Mouse (Mus musculus): ENCODE results near the gene Ccdc61. TPM values are rescaled to one million over a fixed set of nuclear protein-coding genes. Genes with fewer than 3 reads are reported as not detected.
A peak's percentile ranks its signal among the peaks of the same experiment; 100 is the strongest.

Gene Ccdc61
- polyA plus RNA-seq, 1 experiment from 2014 or later: 32.2 TPM

DNA sequence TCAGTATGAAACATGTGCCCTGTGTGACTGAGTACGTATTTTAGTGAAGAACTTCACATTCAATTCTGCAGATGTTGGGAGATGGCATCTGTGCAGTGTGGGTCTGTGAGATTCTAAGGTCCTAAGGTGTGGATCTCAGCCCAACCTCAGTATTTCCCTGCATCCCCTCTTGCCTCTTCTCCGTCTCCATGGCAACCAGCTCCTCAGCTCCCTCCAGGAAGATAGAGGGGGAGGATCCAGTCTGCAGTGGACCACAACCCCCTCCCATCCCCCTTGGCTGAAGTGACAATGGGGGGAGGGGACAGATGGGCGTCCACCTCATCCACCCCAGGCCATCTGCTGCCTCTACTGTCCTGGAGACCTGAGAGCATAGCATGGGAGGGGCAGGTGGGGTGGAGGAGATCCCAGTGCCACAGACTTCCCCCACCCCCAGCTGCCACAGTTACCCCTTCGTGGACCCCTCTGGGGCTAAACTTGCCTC, 13.5 kb upstream of the Ccdc61 start:
- H3K4me1 ChIP-seq (replicated peaks; ENCODE audit: control insufficient read depth, insufficient read depth, low read length): peaks cover 28% of the 10 kb centered on the region
- no peak overlapping the region for H3K4me3 ChIP-seq (ENCODE audit: low read depth, low read length)
- WGBS: 17% methylated on average over 4 of the region's 4 CpGs
- no peaks in the 10 kb centered on the region for H3K27me3 ChIP-seq (ENCODE audit: control insufficient read depth, insufficient read depth, low read length)
- ATAC-seq (replicated peaks; ENCODE audit: low FRiP score) (peak; percentile 8; the same call in 1 of the 2 replicates), DNase-seq (ENCODE audit: low spot score) (peak; percentile 64)
- H3K36me3 ChIP-seq (ENCODE audit: control insufficient read depth, insufficient read depth, low read length): no peaks in the 10 kb centered on the region
- peak overlapping the region; percentile 89 for H3K27ac ChIP-seq (ENCODE audit: low read depth, low read length)
- peak overlapping the region; percentile 31 for H3K4me2 ChIP-seq (ENCODE audit: low read depth, low read length, severe bottlenecking)
- H3K9ac ChIP-seq (ENCODE audit: low read length): peak overlapping the region; percentile 29
- H3K9me3 ChIP-seq (ENCODE audit: control insufficient read depth, low read length): no peaks in the 10 kb centered on the region

DNA sequence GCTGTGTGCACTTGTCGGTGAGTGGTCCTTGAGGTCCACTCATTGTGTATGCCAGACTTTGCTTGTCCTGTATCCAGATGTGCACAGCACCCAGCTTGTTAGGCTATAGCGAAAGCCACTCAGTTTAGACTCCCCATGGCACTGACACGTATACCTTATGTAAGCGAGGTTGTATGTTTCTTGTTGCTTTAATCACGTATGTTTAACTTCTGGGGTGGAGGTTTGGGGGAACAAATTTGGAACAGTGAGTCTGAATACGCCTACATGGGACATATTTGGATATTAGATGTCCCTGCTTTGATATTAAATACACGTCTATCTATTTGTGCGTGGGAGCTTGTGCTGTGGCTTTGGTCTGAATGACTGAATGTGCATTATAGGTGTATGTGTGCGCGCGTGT, 13.1 kb upstream of the Ccdc61 start:
- Histone ChIP-seq H3K4me1 (replicated peaks; ENCODE audit: control insufficient read depth, insufficient read depth, low read length) (peaks cover 28% of the 10 kb centered on the region), H3K9ac (ENCODE audit: low read length) (no peak overlapping the region), H3K27ac (ENCODE audit: low read depth, low read length) (peak overlapping the region; percentile 89), H3K36me3 (ENCODE audit: control insufficient read depth, insufficient read depth, low read length) (no peaks in the 10 kb centered on the region), H3K27me3 (ENCODE audit: control insufficient read depth, insufficient read depth, low read length) (no peaks in the 10 kb centered on the region), H3K4me2 (ENCODE audit: low read depth, low read length, severe bottlenecking) (peak overlapping the region; percentile 31; the same call in 1 of the 2 replicates), H3K9me3 (ENCODE audit: control insufficient read depth, low read length) (no peaks in the 10 kb centered on the region), H3K4me3 (ENCODE audit: low read depth, low read length) (no peak overlapping the region)
- ATAC-seq (replicated peaks; ENCODE audit: low FRiP score): no peak
- DNase-seq (ENCODE audit: low spot score): no peak
- whole genome bisulfite sequencing: 73% methylated on average over 11 of the region's 11 CpGs

DNA sequence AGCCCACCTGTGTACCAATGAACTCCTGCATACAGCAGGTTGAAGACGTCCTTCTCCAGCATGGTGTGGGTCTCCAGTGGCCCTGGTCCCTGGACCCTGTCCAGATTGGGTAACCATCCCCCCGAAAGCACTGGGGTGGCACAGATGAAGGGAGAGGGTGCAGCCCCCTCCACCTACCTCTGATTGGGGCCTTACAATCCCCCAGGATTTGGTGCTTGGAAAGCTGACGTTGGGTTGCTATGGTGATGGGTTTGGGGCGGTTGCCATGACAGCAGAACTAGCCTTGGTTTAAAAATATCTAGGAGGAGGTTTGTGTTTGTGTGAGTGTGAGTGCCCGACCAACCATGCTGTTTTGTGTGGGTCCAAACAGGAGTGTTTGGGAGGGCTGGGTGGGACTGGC, 12.6 kb upstream of the Ccdc61 start:
- DNase-seq (ENCODE audit: low spot score) (peak; percentile 60), ATAC-seq (replicated peaks; ENCODE audit: low FRiP score) (no peak)
- H3K4me1 ChIP-seq (replicated peaks; ENCODE audit: control insufficient read depth, insufficient read depth, low read length): peaks cover 28% of the 10 kb centered on the region
- WGBS: 34% methylated on average over 5 of the region's 5 CpGs
- no peak overlapping the region for H3K4me3 ChIP-seq (ENCODE audit: low read depth, low read length)
- H3K27ac ChIP-seq (ENCODE audit: low read depth, low read length): peak overlapping the region; percentile 89
- no peak overlapping the region for H3K9ac ChIP-seq (ENCODE audit: low read length)
- no peaks in the 10 kb centered on the region for H3K36me3 ChIP-seq (ENCODE audit: control insufficient read depth, insufficient read depth, low read length)
- no peaks in the 10 kb centered on the region for H3K9me3 ChIP-seq (ENCODE audit: control insufficient read depth, low read length)
- peak overlapping the region; percentile 18; the same call in 1 of the 2 replicates for H3K4me2 ChIP-seq (ENCODE audit: low read depth, low read length, severe bottlenecking)
- H3K27me3 ChIP-seq (ENCODE audit: control insufficient read depth, insufficient read depth, low read length): no peaks in the 10 kb centered on the region

DNA sequence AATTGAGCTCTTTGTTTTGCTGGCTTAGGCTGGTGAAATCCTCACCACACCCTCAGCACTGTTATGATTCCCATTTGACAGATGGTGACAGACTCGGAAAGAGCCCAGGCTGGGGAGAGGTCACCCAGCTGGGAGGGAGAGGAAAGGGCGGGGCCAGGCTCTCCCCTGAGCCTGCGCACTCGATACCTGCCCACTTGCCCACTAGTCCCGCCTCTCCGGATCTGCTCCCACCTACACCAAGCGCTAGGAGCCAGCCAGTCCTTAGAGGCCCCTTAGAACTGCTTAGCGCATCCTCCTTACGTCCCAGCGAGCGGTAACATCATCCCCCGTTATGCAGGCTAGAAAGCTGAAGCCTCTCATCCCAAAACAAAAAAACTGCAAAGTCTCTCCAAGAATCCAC, 10.9 kb upstream of the Ccdc61 start:
- peak; percentile 25; the same call in 1 of the 2 replicates for ATAC-seq (replicated peaks; ENCODE audit: low FRiP score)
- Histone ChIP-seq H3K27me3 (ENCODE audit: control insufficient read depth, insufficient read depth, low read length) (no peaks in the 10 kb centered on the region), H3K27ac (ENCODE audit: low read depth, low read length) (0 out of 2 replicates have a peak overlapping the region, but pooled peaks have one; percentile 34), H3K4me3 (ENCODE audit: low read depth, low read length) (no peak overlapping the region), H3K9ac (ENCODE audit: low read length) (peak overlapping the region; percentile 35), H3K4me2 (ENCODE audit: low read depth, low read length, severe bottlenecking) (peak overlapping the region; percentile 3; the same call in 1 of the 2 replicates), H3K4me1 (replicated peaks; ENCODE audit: control insufficient read depth, insufficient read depth, low read length) (peaks cover 23% of the 10 kb centered on the region), H3K9me3 (ENCODE audit: control insufficient read depth, low read length) (no peaks in the 10 kb centered on the region), H3K36me3 (ENCODE audit: control insufficient read depth, insufficient read depth, low read length) (no peaks in the 10 kb centered on the region)
- WGBS: 2% methylated on average over 12 of the region's 12 CpGs
- DNase-seq (ENCODE audit: low spot score): peak; percentile 78

DNA sequence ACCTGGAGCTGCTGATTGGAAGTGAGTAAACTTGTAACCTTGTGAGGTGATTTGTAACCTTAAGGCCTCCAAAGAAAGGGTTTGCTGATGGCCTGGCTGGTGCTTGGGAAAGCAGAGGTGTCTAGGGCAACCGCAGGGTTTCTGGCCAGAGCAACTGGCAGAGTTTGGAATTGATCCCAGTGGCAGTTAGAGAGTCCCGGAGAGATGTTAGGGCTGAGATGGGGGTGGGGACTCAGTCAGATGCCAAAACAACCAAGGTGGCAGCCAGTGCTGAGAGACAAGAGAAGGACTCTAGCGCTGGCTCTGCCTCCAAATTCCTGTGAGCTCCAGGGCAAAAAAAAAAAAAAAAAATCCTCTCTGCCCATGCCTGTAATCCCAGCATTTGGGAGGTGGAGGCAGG, 7.7 kb upstream of the Ccdc61 start:
- DNase-seq (ENCODE audit: low spot score) (no peak), ATAC-seq (replicated peaks; ENCODE audit: low FRiP score) (no peak)
- WGBS: 76% methylated on average over 3 of the region's 3 CpGs

DNA sequence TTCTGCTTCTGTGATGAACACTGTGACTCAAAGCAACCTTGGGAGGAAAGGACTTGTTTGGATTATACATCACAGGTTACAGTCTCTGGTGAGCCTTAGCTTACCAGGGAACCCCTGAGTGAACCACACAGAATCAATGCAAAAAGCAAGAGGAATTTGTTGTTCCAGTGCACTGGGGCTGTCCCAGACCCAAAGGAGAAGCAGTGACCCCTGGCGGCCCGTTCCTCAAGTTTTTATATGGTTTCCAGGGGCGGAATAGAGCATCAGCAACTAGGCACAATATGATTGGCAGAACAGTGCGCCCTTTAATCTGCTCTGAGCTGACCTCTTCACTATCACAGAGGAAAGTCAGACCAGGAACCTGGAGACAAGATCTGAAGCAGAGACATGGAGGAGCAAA, 6.0 kb upstream of the Ccdc61 start:
- Histone ChIP-seq H3K36me3 (ENCODE audit: control insufficient read depth, insufficient read depth, low read length) (no peaks in the 10 kb centered on the region), H3K4me2 (ENCODE audit: low read depth, low read length, severe bottlenecking) (no peak overlapping the region), H3K27me3 (ENCODE audit: control insufficient read depth, insufficient read depth, low read length) (no peaks in the 10 kb centered on the region), H3K9me3 (ENCODE audit: control insufficient read depth, low read length) (no peaks in the 10 kb centered on the region), H3K4me3 (ENCODE audit: low read depth, low read length) (no peak overlapping the region), H3K27ac (ENCODE audit: low read depth, low read length) (no peak overlapping the region), H3K9ac (ENCODE audit: low read length) (no peak overlapping the region), H3K4me1 (replicated peaks; ENCODE audit: control insufficient read depth, insufficient read depth, low read length) (peaks cover 2% of the 10 kb centered on the region; the same call in 1 of the 2 replicates)
- DNase-seq (ENCODE audit: low spot score) (no peak), ATAC-seq (replicated peaks; ENCODE audit: low FRiP score) (no peak)
- WGBS: 69% methylated on average over 4 of the region's 4 CpGs

More for the DNA sequence above, 7.7 kb upstream of the Ccdc61 start:
- H3K4me2 ChIP-seq (ENCODE audit: low read depth, low read length, severe bottlenecking): no peak overlapping the region
- H3K27ac ChIP-seq (ENCODE audit: low read depth, low read length): no peak overlapping the region
- H3K4me1 ChIP-seq (replicated peaks; ENCODE audit: control insufficient read depth, insufficient read depth, low read length): peaks cover 8% of the 10 kb centered on the region
- no peaks in the 10 kb centered on the region for H3K27me3 ChIP-seq (ENCODE audit: control insufficient read depth, insufficient read depth, low read length)
- no peak overlapping the region for H3K4me3 ChIP-seq (ENCODE audit: low read depth, low read length)
- no peaks in the 10 kb centered on the region for H3K36me3 ChIP-seq (ENCODE audit: control insufficient read depth, insufficient read depth, low read length)
- H3K9ac ChIP-seq (ENCODE audit: low read length): no peak overlapping the region
- no peaks in the 10 kb centered on the region for H3K9me3 ChIP-seq (ENCODE audit: control insufficient read depth, low read length)

DNA sequence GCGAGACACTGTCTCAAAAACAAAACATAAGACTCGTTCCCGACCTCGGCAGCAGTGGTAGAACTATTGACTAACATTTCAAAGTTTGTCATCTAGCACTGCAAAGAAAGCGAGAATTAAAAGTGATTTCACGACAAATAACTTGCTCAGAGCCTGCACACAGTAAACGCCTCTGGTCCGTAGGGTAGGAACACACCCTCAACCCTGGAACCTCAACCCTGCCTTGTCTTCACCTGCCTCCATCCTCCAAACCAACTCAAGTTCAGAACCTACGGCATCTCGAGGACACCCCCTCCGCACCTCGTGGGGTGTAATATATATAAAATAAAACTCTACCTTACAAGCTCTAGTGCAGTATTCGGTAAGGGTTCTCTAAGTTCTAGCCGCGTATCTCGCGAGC, 418 bp downstream of the Ccdc61 start:
- peak overlapping the region; percentile 58 for H3K9ac ChIP-seq (ENCODE audit: low read length)
- H3K9me3 ChIP-seq (ENCODE audit: control insufficient read depth, low read length): no peaks in the 10 kb centered on the region
- H3K27ac ChIP-seq (ENCODE audit: low read depth, low read length): no peak overlapping the region
- peak; percentile 3; the same call in 1 of the 2 replicates for ATAC-seq (replicated peaks; ENCODE audit: low FRiP score)
- peak overlapping the region; percentile 50 for H3K4me2 ChIP-seq (ENCODE audit: low read depth, low read length, severe bottlenecking)
- H3K27me3 ChIP-seq (ENCODE audit: control insufficient read depth, insufficient read depth, low read length): no peaks in the 10 kb centered on the region
- 7% methylated on average over 17 of the region's 17 CpGs for WGBS
- peaks cover 2% of the 10 kb centered on the region; the same call in 1 of the 2 replicates for H3K4me1 ChIP-seq (replicated peaks; ENCODE audit: control insufficient read depth, insufficient read depth, low read length)
- no peak for DNase-seq (ENCODE audit: low spot score)
- H3K4me3 ChIP-seq (ENCODE audit: low read depth, low read length): peak overlapping the region; percentile 63
- no peaks in the 10 kb centered on the region for H3K36me3 ChIP-seq (ENCODE audit: control insufficient read depth, insufficient read depth, low read length)

DNA sequence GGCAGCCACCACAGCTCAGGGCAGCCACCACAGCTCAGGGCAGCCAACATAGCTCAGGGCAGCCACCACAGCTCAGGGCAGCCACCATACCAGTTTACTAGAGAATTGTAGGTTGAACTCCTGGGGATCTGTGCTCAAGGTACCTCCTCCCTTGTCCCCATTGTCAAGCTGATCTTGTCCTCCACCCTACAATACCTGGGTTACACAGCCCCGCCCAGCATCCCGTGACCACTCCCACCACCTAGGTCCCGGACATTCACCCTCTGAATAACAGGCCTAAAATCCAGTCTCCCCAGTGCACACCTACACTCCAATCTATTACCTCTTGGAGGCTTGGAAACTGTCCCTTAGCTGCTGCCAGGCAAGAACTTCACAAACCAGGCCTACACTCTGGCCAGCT, 5.2 kb downstream of the Ccdc61 start:
- H3K27me3 ChIP-seq (ENCODE audit: control insufficient read depth, insufficient read depth, low read length): no peaks in the 10 kb centered on the region
- no peaks in the 10 kb centered on the region for H3K9me3 ChIP-seq (ENCODE audit: control insufficient read depth, low read length)
- DNase-seq (ENCODE audit: low spot score): no peak
- peaks cover 2% of the 10 kb centered on the region; the same call in 1 of the 2 replicates for H3K4me1 ChIP-seq (replicated peaks; ENCODE audit: control insufficient read depth, insufficient read depth, low read length)
- 64% methylated on average over 3 of the region's 3 CpGs for WGBS
- no peak overlapping the region for H3K4me3 ChIP-seq (ENCODE audit: low read depth, low read length)
- H3K36me3 ChIP-seq (ENCODE audit: control insufficient read depth, insufficient read depth, low read length): no peaks in the 10 kb centered on the region; the same call in 1 of the 2 replicates
- no peak for ATAC-seq (replicated peaks; ENCODE audit: low FRiP score)
- no peak overlapping the region for H3K4me2 ChIP-seq (ENCODE audit: low read depth, low read length, severe bottlenecking)
- H3K9ac ChIP-seq (ENCODE audit: low read length): no peak overlapping the region
- no peak overlapping the region for H3K27ac ChIP-seq (ENCODE audit: low read depth, low read length)

DNA sequence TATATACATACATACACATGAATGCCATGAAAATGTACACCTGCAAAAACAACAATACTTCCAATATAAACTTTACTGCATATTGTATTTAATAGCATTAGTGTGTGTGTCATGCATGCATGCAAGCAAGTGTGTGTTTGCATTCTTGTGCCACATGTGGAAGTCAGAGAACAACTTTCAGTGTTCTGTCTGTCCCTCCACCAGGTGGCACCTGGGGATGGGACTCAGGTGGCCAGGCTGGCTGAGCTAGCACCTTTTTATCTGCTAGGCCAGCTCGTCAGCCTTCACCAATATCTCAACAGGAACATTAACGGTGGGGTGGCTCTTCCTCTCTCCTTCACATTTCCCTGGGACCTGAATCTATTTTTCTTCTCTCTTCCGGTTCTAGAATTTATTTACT, 7.7 kb downstream of the Ccdc61 start:
- Histone ChIP-seq H3K4me3 (ENCODE audit: low read depth, low read length) (no peak overlapping the region), H3K4me1 (replicated peaks; ENCODE audit: control insufficient read depth, insufficient read depth, low read length) (no peaks in the 10 kb centered on the region), H3K27ac (ENCODE audit: low read depth, low read length) (no peak overlapping the region), H3K27me3 (ENCODE audit: control insufficient read depth, insufficient read depth, low read length) (no peaks in the 10 kb centered on the region), H3K4me2 (ENCODE audit: low read depth, low read length, severe bottlenecking) (no peak overlapping the region), H3K36me3 (ENCODE audit: control insufficient read depth, insufficient read depth, low read length) (no peaks in the 10 kb centered on the region; the same call in 1 of the 2 replicates), H3K9me3 (ENCODE audit: control insufficient read depth, low read length) (no peaks in the 10 kb centered on the region), H3K9ac (ENCODE audit: low read length) (no peak overlapping the region)
- 73% methylated on average over 3 of the region's 3 CpGs for WGBS
- DNase-seq (ENCODE audit: low spot score) (no peak), ATAC-seq (replicated peaks; ENCODE audit: low FRiP score) (no peak)
